Mouse (Mus musculus) kidney, adult 2 months (tissue): ENCODE measurements around the gene Stn1.

Experiments
- CTCF ChIP-seq: fragments of 200-500 bp; conservative IDR thresholded peaks from 2 replicates; pipeline ENCODE4 v1.5.1; 2011; ENCODE audit warnings: low read depth, mild to moderate bottlenecking, control low read depth, low read length, moderate library complexity, mixed read lengths; ENCODE audit not compliant: insufficient read depth, insufficient read length
- POLR2A ChIP-seq: fragments of 200-500 bp; IDR thresholded peaks from one replicate; pipeline ENCODE4 v1.6.1; 2011; ENCODE audit warnings: low read depth, low read length, control low read depth

DNA sequence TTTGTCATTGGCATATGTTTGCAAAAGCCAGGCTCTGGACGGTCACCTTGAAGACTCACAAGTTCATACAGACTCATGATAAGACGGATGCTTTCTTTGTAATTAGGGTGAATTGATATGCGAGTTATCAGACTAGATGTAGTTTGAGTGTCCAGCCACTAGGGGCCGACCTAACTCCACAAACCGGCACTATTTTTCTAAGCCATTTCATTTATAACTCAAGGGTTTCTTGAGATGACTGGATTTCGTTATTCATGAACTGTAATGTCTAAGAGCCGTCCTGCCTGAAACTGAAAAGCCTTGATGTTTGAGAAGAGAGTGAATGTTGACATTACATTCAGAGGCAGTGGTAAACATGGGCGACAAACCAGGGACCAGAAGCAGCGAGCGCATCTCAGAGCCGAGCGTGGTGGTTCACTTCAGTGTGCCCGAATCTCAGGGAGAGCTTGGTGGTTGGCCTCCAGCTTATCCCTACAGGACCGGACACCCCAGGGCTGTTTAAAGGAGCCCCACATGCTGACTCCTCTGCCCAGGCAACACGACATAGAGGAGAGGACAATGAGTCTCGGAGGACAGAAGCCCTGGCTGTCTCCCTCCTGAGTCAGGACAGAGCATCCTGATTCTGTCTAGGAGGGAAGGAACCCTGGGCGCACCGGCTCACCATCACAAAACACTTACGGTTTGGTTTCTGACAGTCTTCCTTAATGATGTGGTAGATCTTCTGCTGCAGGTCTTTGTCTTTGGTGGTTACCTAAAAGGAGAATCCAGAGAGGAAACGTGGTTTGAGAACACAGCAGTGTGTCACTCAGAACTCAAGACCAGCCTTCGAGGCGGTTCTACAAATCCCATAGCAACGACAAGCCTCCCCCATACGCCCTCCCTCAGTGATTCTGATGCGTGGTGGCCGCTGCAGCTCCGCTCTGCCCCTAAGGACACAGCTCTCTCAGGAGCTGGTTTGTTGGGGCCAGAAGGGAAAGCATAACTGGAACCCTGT lies 29.9 kb downstream of the Stn1 start:
- TF ChIP-seq CTCF = peak; percentile 74
- no peak for TF ChIP-seq POLR2A
